Mouse (Mus musculus) forebrain, embryonic 12.5 days (tissue): ENCODE measurements around the gene Hmx3. TPM values are rescaled to one million over a fixed set of nuclear protein-coding genes. Genes with fewer than 3 reads are reported as not detected.
A peak's percentile ranks its signal among the peaks of the same experiment; 100 is the strongest.

Source experiments
- ATAC-seq: fragments of 200-750 bp; cut with Nextera tagmentation; 2 replicates; pipeline ENCODE4 v1.8.0; 2017; ENCODE audit warnings: moderate TSS enrichment; ENCODE audit not compliant: low FRiP score
- H3K27ac ChIP-seq: fragments of 300-500 bp; sonication (generic); 2 replicates; pipeline ENCODE4 v1.5.1; 2016; ENCODE audit warnings: mild to moderate bottlenecking
- H3K27me3 ChIP-seq: fragments of 300-500 bp; sonication (generic); 2 replicates; pipeline ENCODE4 v1.6.1; 2016; ENCODE audit warnings: mild to moderate bottlenecking
- H3K36me3 ChIP-seq: fragments of 300-500 bp; sonication (generic); replicated peaks from 2 replicates; pipeline ENCODE4 v1.6.1; 2016; ENCODE audit warnings: mild to moderate bottlenecking
- H3K4me1 ChIP-seq: fragments of 300-500 bp; sonication (generic); 2 replicates; pipeline ENCODE4 v1.6.1; 2016
- H3K4me2 ChIP-seq: fragments of 300-500 bp; sonication (generic); 2 replicates; pipeline ENCODE4 v1.6.1; 2016; ENCODE audit warnings: mild to moderate bottlenecking, moderate library complexity
- H3K4me3 ChIP-seq: fragments of 300-500 bp; sonication (generic); replicated peaks from 2 replicates; pipeline ENCODE4 v1.5.1; 2016; ENCODE audit warnings: mild to moderate bottlenecking
- H3K9ac ChIP-seq: fragments of 300-500 bp; sonication (generic); 2 replicates; pipeline ENCODE4 v1.6.1; 2016; ENCODE audit warnings: mild to moderate bottlenecking
- H3K9me3 ChIP-seq: fragments of 300-500 bp; sonication (generic); 2 replicates; pipeline ENCODE4 v1.6.1; 2016
- WGBS: fragments of 180-500 bp; shearing (Covaris S2); methylation state at CpG from one replicate; pipeline ENCODE4 v1.1.7; 2016; 5-methylcytosine and 5-hydroxymethylcytosine counted together
- polyA plus RNA-seq: library from polyadenylated mRNA; unstranded; fragments of >200 nt; fragmentation: Nextera tagmentation; extraction: Ambion mirVana; gene quantifications from 2 replicates; pipeline ENCODE4 v1.2.1, GENCODE M21; 2016

Gene Hmx3
- polyA plus RNA-seq, result 0.64 and 0.79 TPM in 2 replicates

DNA sequence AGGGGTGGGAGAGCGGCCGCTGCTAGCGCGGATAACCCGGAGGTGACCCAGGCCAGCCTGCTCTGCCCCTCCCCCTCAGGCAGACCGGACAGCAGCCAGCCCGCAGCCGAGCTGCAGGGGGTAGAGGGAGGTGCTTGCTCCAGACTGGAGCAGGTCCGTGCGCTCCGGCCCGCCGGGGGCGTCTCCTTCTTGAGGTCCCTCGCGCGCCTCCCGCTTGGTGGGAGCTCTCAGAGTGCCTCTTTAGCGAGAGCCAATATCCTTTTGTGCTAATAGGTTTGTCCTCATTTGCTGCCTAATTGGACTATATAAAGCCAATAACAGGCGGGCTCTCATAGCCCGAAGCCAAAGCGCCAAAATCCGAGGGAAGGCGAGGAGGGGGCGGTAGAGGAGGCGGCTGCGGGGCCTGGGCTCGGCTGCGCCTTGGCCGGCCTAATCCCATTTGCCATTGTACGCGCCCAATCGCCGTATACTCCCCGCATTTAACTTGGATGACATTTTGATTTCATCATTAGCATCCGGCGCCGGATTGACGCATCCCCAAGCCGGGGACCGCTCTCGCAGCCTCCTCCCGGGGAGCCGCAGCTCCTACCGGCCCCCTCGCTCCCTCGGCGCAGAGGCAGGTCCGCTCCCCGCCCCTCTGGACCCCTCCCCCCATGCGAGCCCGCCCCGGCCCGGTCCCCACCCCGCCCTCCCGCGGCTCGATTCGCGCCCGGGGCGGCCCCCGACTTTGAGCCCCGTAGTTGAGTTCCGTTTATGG lies at the start of gene Hmx3:
Hmx3 (plus strand) TSS at position 753 of the 757 bp plus-strand sequence.
- no peak within 1 kb of the TSS for H3K27ac ChIP-seq
- no peaks in the 10 kb centered on the region for H3K9me3 ChIP-seq
- peaks cover 98% of the 10 kb centered on the region for H3K27me3 ChIP-seq
- H3K4me2 ChIP-seq, result peak within 1 kb of the TSS; percentile 61
- H3K9ac ChIP-seq, result peak within 1 kb of the TSS; percentile 21; the same call in 1 of the 2 replicates
- peak within 1 kb of the TSS; percentile 41 for H3K4me3 ChIP-seq
- no peaks in the 10 kb centered on the region for H3K36me3 ChIP-seq
- peak; percentile 73 for ATAC-seq
- H3K4me1 ChIP-seq, result peaks cover 33% of the 10 kb centered on the region
- under 1% methylated on average over 60 of the region's 65 CpGs for WGBS

GRCm38 (mm10) chr7:131503739-131504138 lies 38.9 kb upstream of the Hmx3 start:
- Histone ChIP-seq H3K27ac (no peak overlapping the region), H3K36me3 (no peaks in the 10 kb centered on the region), H3K9me3 (no peaks in the 10 kb centered on the region), H3K4me1 (no peaks in the 10 kb centered on the region), H3K4me3 (no peak overlapping the region), H3K4me2 (no peak overlapping the region), H3K27me3 (peaks cover 5% of the 10 kb centered on the region; the same call in 1 of the 2 replicates), H3K9ac (no peak overlapping the region)
- ATAC-seq, result no peak
- WGBS, result 72% methylated on average over 2 of the region's 2 CpGs

DNA sequence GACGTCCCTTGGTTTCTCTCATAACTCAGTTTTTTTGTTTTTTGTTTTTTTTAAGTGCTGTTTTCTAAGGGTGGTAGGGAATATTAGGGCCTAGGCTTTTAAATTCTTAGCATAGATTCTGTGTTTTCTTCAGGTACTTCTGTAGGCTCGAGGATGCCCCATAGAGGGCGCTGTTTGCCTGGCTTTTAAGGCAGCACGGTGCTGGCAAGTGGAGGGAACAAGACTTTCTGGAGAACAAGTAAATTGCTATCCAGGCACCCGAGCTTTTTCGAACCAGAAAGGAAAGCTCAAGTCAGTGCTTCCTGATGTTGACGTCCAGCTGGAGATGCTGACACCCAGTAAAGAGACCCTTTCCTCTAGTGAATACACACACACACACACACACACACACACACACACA lies 2.7 kb upstream of the Hmx3 start:
- Histone ChIP-seq H3K36me3 (no peaks in the 10 kb centered on the region), H3K9me3 (no peaks in the 10 kb centered on the region), H3K4me3 (no peak overlapping the region), H3K27me3 (peaks cover 98% of the 10 kb centered on the region), H3K4me1 (peaks cover 33% of the 10 kb centered on the region), H3K9ac (no peak overlapping the region), H3K27ac (no peak overlapping the region), H3K4me2 (no peak overlapping the region)
- ATAC-seq, result no peak; the same call in 1 of the 2 replicates
- WGBS, result 1% methylated on average over 7 of the region's 7 CpGs

DNA sequence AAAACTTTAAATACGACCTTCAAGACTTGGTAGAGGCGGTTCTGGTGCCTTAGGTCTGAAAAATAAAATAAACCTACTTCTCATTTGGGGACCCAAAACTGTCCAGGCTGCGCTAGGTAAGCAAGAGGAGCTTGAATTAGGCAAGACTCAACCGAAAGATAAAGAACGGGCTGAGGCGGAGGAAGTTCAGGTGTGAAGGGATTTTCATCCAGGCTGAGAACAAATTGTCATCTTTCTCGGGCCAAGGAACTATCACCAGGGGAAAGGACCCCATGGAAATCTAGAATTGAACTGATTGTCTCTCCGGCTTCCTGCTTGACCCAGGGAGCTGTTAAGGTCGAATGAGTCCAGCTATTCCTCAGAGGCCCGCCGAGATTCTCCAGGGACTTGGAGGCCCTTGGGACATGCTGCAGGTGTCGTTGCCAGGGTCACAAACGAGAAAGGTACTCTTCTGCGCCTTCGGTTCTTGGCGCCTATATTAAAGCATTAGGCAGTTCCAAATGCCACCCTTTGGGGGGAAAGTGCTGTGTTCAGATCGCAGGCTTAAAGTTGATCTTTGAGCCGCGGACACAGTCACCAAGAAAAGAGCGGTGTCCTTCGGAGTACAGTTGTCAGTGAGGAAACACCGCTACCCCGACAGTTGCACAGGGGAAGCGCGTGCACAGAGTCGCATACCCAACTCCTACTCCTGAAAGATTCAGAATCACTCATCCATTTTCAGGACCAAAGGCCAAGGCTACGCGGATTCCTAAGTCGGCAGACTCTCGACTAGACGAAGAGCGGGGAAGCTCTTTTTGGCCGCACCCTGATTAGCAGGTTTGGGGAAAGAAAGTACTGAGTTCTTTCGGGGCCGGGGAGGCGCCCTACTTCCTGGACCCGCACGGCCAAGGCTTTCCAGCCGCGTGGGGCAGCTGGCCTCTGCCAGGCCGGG lies 1.2 kb upstream of the Hmx3 start:
- Histone ChIP-seq H3K27me3 (peaks cover 98% of the 10 kb centered on the region), H3K27ac (no peak overlapping the region), H3K9ac (no peak overlapping the region), H3K9me3 (no peaks in the 10 kb centered on the region), H3K4me1 (peaks cover 33% of the 10 kb centered on the region), H3K4me2 (peak overlapping the region; percentile 61), H3K36me3 (no peaks in the 10 kb centered on the region), H3K4me3 (peak overlapping the region; percentile 41)
- WGBS, result 1% methylated on average over 41 of the region's 41 CpGs
- no peak for ATAC-seq

- H3K4me2 ChIP-seq, result peak overlapping the region; percentile 61
- no peak overlapping the region for H3K27ac ChIP-seq
- 0 out of 2 replicates have a peak, but pooled peaks have one; percentile 31 for ATAC-seq
- H3K9me3 ChIP-seq, result no peaks in the 10 kb centered on the region
- H3K9ac ChIP-seq, result peak overlapping the region; percentile 21; the same call in 1 of the 2 replicates
- H3K4me1 ChIP-seq, result peaks cover 33% of the 10 kb centered on the region
- H3K27me3 ChIP-seq, result peaks cover 98% of the 10 kb centered on the region
- H3K4me3 ChIP-seq, result peak overlapping the region; percentile 41
- no peaks in the 10 kb centered on the region for H3K36me3 ChIP-seq
- under 1% methylated on average over 60 of the region's 71 CpGs for WGBS
Measured at GRCm38 (mm10) chr7:131542872-131543622, 380 bp downstream of the Hmx3 start.

GRCm38 (mm10) chr7:131543623-131544481 lies 1.2 kb downstream of the Hmx3 start:
- Histone ChIP-seq H3K4me3 (peak overlapping the region; percentile 41), H3K9ac (no peak overlapping the region), H3K4me1 (peaks cover 33% of the 10 kb centered on the region), H3K27ac (no peak overlapping the region), H3K9me3 (no peaks in the 10 kb centered on the region), H3K27me3 (peaks cover 98% of the 10 kb centered on the region), H3K36me3 (no peaks in the 10 kb centered on the region), H3K4me2 (peak overlapping the region; percentile 61)
- under 1% methylated on average over 75 of the region's 75 CpGs for WGBS
- ATAC-seq, result no peak

DNA sequence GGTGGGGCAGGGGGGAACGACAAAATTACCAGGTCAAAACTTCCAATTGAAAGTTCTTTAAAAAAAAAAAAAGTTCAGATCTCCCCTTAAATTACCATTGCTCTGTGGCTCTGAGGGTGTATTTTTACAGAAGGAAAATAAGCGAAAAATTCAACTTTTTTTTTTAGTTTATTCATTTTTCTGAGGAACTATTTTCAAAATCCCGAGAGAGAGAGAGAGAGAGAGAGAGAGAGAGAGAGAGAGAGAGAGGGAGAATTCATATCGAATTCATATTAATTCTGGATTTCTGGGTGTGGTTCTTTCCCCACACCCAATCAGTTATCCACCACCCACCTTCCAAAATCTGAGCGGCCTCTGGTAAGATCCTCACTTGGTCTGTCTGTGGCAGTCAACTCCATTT lies 2.2 kb downstream of the Hmx3 start:
- H3K4me2 ChIP-seq, result no peak overlapping the region
- 1% methylated on average over 5 of the region's 5 CpGs for WGBS
- ATAC-seq, result no peak
- no peaks in the 10 kb centered on the region for H3K36me3 ChIP-seq
- H3K4me1 ChIP-seq, result peaks cover 33% of the 10 kb centered on the region
- no peaks in the 10 kb centered on the region for H3K9me3 ChIP-seq
- peaks cover 98% of the 10 kb centered on the region for H3K27me3 ChIP-seq
- no peak overlapping the region for H3K4me3 ChIP-seq
- no peak overlapping the region for H3K27ac ChIP-seq
- H3K9ac ChIP-seq, result no peak overlapping the region

- 1% methylated on average over 13 of the region's 13 CpGs for WGBS
- no peak overlapping the region for H3K4me2 ChIP-seq
- no peak overlapping the region for H3K27ac ChIP-seq
- peaks cover 33% of the 10 kb centered on the region for H3K4me1 ChIP-seq
- no peak overlapping the region for H3K9ac ChIP-seq
- no peak for ATAC-seq
- no peaks in the 10 kb centered on the region for H3K36me3 ChIP-seq
- H3K27me3 ChIP-seq, result peaks cover 98% of the 10 kb centered on the region
- H3K4me3 ChIP-seq, result no peak overlapping the region
- no peaks in the 10 kb centered on the region for H3K9me3 ChIP-seq
Measured at GRCm38 (mm10) chr7:131545701-131546385, 3.2 kb downstream of the Hmx3 start.

DNA sequence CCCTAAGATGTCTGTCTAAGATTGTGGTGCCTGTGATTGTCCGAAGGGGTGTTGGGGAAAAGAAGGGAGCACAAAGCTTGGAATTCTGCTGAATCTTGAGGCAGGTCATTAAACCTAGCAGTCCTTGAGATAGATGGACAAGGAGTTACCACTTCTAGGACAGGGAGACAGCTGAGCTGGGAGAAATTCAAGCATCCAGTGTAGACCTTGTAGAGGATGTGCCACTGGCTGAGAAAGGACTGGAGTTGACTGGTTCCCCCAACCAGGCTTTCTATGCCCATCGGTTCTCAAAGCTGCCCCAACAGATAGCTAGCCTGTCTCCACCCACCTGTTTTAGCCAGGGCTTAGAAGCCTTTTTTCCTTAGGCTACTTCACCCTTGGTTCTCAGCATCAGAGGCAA lies 3.8 kb downstream of the Hmx3 start:
- Histone ChIP-seq H3K27me3 (peaks cover 98% of the 10 kb centered on the region), H3K27ac (no peak overlapping the region), H3K36me3 (no peaks in the 10 kb centered on the region), H3K4me2 (no peak overlapping the region), H3K4me3 (no peak overlapping the region), H3K4me1 (peaks cover 31% of the 10 kb centered on the region), H3K9ac (no peak overlapping the region), H3K9me3 (no peaks in the 10 kb centered on the region)
- WGBS, result 5% methylated on average over 2 of the region's 2 CpGs
- no peak for ATAC-seq

DNA sequence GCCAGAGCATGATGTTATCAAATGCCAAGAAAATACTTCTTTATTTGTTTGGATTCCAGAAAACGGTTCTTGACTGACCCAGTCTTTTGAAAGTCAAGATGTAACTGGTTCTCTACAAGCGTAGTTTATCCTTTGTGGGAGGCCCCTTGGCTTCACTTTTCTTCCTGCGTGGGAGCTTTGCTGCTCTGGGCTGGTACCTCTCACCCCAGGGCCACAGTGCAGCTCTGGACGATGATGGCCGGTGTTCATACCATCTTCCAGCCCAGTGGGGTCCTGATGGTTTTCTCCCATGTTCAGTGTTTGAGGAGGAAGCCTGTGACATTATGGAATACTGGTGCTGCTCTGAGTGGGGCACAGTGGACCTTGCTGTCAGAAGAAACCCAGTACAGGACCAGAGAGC lies 4.8 kb downstream of the Hmx3 start:
- ATAC-seq, result no peak
- Histone ChIP-seq H3K36me3 (no peaks in the 10 kb centered on the region), H3K4me2 (no peak overlapping the region), H3K4me1 (peaks cover 26% of the 10 kb centered on the region), H3K27ac (no peak overlapping the region), H3K4me3 (no peak overlapping the region), H3K9ac (no peak overlapping the region), H3K27me3 (peaks cover 98% of the 10 kb centered on the region), H3K9me3 (no peaks in the 10 kb centered on the region)
- whole genome bisulfite sequencing, result 2% methylated on average over 5 of the region's 5 CpGs

DNA sequence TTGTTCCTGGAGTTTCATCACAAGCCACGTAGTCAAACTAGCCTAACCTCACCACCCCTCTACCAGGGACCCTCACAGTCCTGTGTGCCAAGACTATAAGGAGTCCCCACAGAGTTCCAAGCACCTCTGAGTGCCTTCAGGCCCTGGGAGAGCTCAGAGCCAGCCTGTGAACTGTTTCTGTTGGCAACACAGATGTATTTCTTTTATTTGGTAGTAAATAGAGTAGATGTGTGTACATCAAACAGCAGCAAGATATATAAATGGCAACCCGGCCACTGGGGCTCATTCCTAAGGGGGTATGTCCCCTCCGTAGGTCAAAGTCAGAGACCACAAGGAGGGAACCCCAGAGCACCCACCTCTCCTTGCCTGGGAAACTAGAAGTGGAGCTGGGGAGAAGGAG lies 5.8 kb downstream of the Hmx3 start, which contains the start of gene Hmx2:
Hmx2 (plus strand) TSS at position 301 of the 400 bp plus-strand sequence.
- Histone ChIP-seq H3K4me1 (peaks cover 21% of the 10 kb centered on the region), H3K9me3 (no peaks in the 10 kb centered on the region), H3K4me3 (no peak within 1 kb of the TSS), H3K27ac (no peak within 1 kb of the TSS), H3K9ac (no peak within 1 kb of the TSS), H3K4me2 (no peak within 1 kb of the TSS), H3K27me3 (peaks cover 98% of the 10 kb centered on the region), H3K36me3 (no peaks in the 10 kb centered on the region)
- WGBS, result 5% methylated on average over 3 of the region's 3 CpGs
- ATAC-seq, result no peak
